Mouse (Mus musculus): ENCODE data around the gene Akr1b3.

The Akr1b3 gene

GRCm38 (mm10) chr6:34331379-34331778, 14.1 kb upstream of the Akr1b3 start:
- in situ Hi-C loops (cut with MboI, MseI), result no loop called here

- in situ Hi-C loops (cut with MboI, MseI), result no loop called here
Measured at GRCm38 (mm10) chr6:34322121-34322520, 4.8 kb upstream of the Akr1b3 start.

GRCm38 (mm10) chr6:34318636-34319035, 1.4 kb upstream of the Akr1b3 start:
- in situ Hi-C loops (cut with MboI, MseI), result loop anchor here (10.0 kb wide), 1 partner anchor 746 kb away; no protein-coding TSS in a partner anchor

DNA sequence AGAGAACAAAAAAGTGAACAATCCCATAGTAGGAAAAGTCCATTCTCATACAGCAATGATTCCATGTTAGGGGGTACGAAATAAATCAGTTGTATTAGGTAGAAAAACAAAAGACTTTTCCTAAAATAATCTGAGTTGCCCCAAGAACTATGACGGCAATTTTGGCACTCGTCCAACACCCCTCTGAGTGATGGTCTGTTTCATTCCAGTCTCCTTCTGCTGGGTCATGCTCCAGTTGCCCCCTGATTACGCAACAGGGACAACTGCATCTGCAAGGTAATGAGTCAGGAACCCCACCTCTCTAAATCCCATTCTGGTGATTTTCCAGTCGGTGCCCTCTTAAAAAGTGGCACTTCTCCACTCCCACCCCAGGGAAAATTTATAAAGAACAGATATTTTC, 894 bp upstream of the Akr1b3 start:
- in situ Hi-C loops (cut with MboI, MseI), result loop anchor here (10.0 kb wide), 1 partner anchor 747 kb away; no protein-coding TSS in a partner anchor

DNA sequence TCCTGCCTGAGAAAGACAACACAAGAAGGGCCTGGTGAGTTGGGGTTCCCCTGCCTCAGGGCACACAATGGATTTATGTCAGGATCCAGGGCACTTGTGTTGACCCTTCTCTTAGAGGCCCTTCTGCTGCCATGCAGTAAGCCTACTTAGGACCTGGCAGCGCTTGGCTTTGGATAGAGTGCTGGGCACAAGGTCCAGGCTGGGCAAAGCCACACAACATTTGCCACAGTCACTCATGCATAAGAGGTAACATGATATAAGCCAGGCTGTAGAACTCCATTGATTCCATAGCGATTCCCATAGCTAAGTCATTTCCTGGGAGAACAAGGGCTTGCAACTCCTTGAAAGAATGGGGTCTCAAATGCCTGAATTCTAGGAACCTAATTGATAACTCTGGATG, 3.4 kb downstream of the Akr1b3 start:
- in situ Hi-C loops (cut with MboI, MseI), result loop anchor here (10.0 kb wide), 1 partner anchor 751 kb away; no protein-coding TSS in a partner anchor

DNA sequence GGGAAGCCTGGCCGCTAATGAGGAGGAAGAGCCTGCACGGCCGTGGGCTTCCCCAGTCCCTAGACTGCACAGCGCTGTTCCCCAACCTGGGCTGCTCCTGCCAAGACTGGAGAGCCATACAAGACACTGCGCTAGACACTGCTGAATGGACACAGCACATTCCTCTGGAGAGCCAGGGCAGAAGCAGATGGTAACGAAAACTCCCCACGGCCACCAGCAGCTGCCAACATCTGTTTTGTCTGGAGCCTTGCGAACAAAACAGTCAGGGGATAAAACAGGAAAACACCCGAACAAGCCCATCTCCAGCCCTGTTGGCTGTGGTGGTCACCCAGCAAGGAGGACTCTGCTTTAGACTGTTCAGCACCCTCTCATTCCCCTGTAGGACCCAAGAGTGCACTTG, 3.9 kb downstream of the Akr1b3 start:
- in situ Hi-C loops (cut with MboI, MseI), result loop anchor here (10.0 kb wide), 1 partner anchor 751 kb away; no protein-coding TSS in a partner anchor

- in situ Hi-C loops (cut with MboI, MseI), result loop anchor here (10.0 kb wide), 1 partner anchor 755 kb away; no protein-coding TSS in a partner anchor
Measured at GRCm38 (mm10) chr6:34310023-34310595, 7.2 kb downstream of the Akr1b3 start.

DNA sequence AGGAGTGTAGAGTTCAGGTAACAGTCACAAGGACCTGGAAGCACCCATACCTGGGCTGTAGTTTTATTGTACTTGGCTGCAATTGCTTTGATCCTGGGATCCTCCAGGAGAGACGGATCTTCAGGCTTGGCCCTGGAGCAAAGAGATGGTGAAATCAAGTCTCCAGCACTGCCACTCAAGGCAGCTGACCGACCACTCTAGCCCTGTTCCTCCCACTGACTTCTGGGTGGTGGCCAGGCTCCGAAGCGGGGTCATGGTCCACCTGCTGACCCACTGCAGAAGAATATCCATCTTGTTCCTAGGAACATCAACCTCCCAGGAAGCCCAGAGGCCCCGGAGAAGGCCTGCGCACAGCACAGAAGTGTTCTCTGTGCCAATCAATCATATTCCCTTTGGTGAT, 7.8 kb downstream of the Akr1b3 start:
- in situ Hi-C loops (cut with MboI, MseI), result no loop called here

DNA sequence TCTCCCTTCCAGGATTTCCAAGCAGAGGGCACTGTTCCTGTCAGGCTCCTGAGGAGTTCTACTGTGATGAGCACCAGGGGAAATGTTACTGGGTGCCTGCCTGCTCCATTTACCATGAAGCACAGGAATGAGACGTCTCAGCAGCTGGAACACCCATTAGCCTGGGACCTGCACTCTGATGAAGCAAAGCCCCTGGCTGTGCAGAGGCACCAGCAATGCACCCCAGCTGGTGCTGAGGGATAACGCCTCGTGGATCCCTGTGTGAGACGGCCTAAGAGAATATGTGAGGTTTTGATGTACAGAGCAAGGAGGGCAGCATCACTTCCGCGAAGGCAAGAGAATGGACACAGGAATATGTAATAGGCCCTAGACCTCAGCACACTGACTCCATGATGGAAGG, 10.5 kb downstream of the Akr1b3 start:
- in situ Hi-C loops (cut with MboI, MseI), result no loop called here

GRCm38 (mm10) chr6:34304675-34305241, 12.5 kb downstream of the Akr1b3 start:
- in situ Hi-C loops (cut with MboI, MseI), result no loop called here

GRCm38 (mm10) chr6:34297055-34297454, 20.2 kb downstream of the Akr1b3 start:
- in situ Hi-C loops (cut with MboI, MseI), result no loop called here

DNA sequence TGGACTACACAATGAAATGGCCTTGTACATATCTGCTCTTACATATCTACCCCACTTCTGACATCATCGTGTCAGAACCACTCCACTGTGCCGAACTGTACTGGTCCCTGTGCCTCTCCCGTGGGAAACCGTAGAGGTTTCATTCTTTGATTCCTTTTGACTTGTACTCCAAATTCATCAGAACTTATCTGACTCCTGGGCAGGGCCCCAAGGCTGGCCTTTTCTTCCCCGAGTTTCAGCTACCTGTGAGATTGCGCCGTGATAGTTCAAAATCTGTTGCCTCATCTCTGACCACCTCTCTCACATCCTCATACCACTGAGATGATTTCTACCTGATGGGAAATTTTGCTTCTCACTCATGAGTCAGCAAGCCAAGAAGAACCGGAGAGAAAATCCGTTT, 21.8 kb downstream of the Akr1b3 start:
- in situ Hi-C loops (cut with MboI, MseI), result no loop called here

DNA sequence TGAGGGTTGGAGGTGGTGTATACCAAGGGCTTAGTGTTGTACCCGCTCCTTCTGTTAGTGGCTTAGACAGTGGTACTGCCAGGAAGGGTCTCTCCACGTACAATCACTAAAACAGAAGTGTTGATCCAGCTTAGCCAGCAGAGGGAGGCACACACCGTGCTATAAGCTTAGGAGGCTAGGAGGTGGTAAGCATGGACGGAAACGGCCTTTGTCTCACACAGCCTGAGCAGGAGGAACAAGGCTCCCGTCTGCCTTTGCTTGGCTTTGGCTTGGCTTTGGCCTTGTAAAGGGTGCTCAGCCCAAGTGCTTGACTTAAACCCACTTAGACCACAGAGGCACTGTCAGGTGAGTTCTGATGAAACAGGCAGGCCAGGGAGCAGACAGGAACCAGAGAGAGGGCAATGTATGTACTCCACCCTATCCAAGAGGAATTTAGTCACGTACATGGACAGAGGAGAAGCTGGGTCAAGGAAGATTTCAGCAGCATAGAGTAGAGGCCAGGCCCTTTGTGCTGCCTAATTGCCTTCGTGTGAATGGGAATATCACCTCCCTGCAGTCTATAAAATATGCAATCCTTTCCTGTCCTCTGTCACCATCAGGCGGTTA, 24.3 kb downstream of the Akr1b3 start:
- in situ Hi-C loops (cut with MboI, MseI), result loop anchor here (5.0 kb wide), 3 partner anchors 49 to 469 kb away; no protein-coding TSS in a partner anchor

DNA sequence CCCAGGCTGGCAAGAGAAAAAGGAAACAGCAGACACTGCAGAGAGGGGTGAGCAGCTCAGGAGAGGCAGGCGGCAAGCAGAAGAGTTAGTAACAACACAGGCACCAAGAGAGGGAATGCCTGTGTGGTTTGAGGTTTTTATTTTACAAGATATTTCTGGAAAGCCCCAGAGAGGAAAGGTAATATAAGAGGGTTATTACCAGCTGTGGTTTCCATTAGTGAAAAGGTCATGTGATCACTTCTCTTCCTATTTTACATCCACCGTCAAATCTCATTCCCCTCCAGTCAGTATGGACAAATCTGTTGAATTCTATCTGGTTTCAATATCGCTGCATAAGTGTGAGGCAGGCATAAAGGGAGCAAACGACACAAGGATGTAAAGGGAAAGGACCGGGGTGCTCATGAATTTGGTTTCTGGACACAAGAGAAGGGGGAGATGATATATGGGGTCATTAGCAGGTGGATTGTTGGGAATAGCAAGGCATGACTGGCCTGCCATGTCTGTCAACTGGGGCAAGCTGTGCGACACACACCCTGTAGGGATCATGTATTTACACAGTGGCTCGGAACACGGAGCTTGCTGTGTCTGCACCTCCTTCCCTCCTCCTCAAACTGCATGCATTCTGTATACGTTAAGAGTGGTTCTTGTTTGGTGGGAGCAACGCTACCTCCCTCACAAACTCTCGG, 24.9 kb downstream of the Akr1b3 start:
- in situ Hi-C loops (cut with MboI, MseI), result loop anchor here (5.0 kb wide), 3 partner anchors 50 to 470 kb away; no protein-coding TSS in a partner anchor

DNA sequence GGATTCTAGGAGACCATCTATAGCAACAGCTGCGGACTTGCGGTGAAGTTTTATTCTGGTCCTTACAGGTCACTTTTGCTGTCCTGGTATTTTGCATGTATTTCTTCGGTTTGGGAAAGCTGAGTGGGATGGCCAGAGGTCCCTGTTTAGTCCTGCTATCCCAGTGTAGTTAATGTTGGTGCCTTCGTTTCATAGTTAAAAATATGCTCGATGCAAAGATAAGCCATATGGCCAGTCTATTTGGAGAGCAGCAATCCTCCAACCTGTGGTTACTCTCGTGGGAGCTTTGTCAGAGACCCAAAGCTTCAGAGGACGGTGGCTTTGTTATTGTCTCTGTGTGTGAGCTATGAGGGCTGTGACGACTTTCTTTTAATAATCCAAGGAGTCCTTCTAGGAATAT, 26.6 kb downstream of the Akr1b3 start:
- in situ Hi-C loops (cut with MboI, MseI), result loop anchor here (5.0 kb wide), 3 partner anchors 52 to 472 kb away; no protein-coding TSS in a partner anchor

- in situ Hi-C loops (cut with MboI, MseI), result loop anchor here (5.0 kb wide), 3 partner anchors 52 to 472 kb away; no protein-coding TSS in a partner anchor
Measured at GRCm38 (mm10) chr6:34290091-34290490, 27.2 kb downstream of the Akr1b3 start.

DNA sequence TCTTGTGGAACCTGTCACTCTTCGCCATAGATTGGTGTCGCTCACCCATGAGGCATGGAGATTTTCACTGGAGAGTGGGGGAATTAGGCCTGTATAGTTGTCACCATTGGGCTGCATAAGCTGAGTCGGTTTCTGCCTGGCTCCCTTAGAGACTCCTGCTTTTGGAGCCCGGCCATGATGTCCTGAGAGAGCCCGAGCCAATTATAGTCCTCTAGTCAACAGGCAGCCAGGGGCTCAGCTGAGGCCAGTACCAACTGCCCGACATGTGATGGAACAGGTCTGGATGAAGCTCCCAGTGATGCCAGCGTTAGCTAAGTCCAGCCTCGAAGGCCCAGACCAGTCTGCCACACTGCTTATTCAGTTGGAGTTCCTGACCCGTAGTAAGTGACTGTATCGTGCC, 29.2 kb downstream of the Akr1b3 start:
- in situ Hi-C loops (cut with MboI, MseI), result no loop called here

DNA sequence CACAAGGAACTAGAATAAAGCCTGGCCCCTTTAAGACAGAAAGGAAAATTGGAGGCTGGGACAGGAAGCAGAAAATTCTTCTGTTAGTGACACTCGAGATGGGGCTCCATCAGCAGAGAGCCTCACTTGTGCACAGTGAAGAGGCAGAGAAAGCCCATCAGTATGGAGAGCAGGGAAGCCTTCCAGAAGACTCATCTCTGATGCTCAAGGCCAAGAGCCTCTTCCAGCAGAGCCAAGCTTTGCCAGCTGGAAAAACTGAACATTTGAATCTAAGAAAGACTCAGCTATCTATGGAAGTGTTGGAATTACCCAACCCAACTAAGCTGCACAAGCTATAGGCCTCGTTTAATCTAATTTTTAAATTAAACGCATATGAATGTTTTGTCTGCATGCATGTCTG, 30.4 kb downstream of the Akr1b3 start:
- in situ Hi-C loops (cut with MboI, MseI), result no loop called here

DNA sequence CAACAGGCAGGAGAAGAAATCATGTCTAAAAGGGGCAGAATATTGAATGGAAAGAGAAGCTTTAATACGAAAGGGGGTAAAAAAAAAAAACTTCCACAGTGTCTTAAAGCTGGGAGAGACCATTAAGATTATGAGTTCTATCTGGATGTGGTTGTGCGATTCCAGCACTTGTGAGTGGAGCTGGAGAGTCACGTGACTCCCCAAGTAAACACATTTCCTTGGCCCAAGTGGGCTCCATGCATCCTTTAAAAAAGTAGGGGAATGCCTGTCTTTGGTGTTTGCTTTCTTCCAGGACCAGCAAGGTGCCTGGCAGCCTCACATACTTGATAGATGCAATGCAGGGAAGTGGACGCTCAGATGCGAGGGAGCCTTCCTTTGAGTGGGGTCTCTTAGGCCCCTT, 38.9 kb downstream of the Akr1b3 start:
- in situ Hi-C loops (cut with MboI, MseI), result loop anchor here (10.0 kb wide), 1 partner anchor 54 kb away; no protein-coding TSS in a partner anchor

- in situ Hi-C loops (cut with MboI, MseI), result loop anchor here (10.0 kb wide), 1 partner anchor 53 kb away; no protein-coding TSS in a partner anchor
Measured at GRCm38 (mm10) chr6:34277665-34278064, 39.6 kb downstream of the Akr1b3 start.

GRCm38 (mm10) chr6:34274346-34274745, 42.9 kb downstream of the Akr1b3 start:
- in situ Hi-C loops (cut with MboI, MseI), result loop anchor here (10.0 kb wide), 1 partner anchor 50 kb away; no protein-coding TSS in a partner anchor

DNA sequence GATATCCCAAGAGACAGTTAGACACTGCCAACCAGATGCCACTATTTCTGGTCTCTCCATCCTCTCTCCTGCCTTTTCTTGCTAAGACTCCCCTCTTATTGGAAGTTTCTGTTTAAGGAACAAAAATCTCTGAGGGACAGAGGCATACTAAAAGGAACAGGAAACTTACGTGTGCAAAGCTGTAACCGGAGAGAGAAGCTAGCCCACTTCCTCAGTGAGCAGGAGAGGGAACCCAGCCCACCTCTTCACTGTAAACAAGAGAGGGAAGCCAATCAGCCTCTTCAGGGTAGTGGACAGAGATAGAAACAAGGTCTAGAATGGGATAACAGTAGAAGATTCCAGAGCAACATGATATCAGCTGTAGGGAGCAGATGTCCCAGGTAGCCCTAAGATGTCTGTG, 44.2 kb downstream of the Akr1b3 start:
- in situ Hi-C loops (cut with MboI, MseI), result loop anchor here (10.0 kb wide), 1 partner anchor 48 kb away; no protein-coding TSS in a partner anchor

Data from T-helper 1 cell (primary cell).